ENCODE assay signal across 16 mouse cellular contexts in genomic region chr17:85160786-85161185, GRCm38 (mm10).
"Had no signal": no experiment of that assay in that cellular context is flagged by ENCODE, and none has a peak within 500 bp of the region (broad histone marks: within the 10 kb centered on the region; RNA-seq: fewer than 3 reads in every experiment).

No protein-coding gene starts in this region.

- DNase-seq: liver, postnatal 0 days; lung, adult 2 months; lung, postnatal 14 days; lung, postnatal 36 days; right cerebral cortex, postnatal 14 days; thymus, adult 2 months; thymus, postnatal 25 days; thymus, postnatal 4 days had no signal

- H3K9me3 ChIP-seq: lung, embryonic 15.5 days; midbrain, embryonic 13.5 days; midbrain, embryonic 15.5 days; neural tube, embryonic 12.5 days; stomach, embryonic 15.5 days had no signal

- H3K9ac ChIP-seq: liver, postnatal 0 days; lung, embryonic 15.5 days; midbrain, embryonic 13.5 days; midbrain, embryonic 15.5 days; neural tube, embryonic 12.5 days; stomach, embryonic 15.5 days had no signal

- H3K4me1 ChIP-seq: lung, embryonic 15.5 days; megakaryocyte, embryonic 14.5 days; midbrain, embryonic 13.5 days; midbrain, embryonic 15.5 days; neural tube, embryonic 12.5 days; stomach, embryonic 15.5 days had no signal

- H3K27ac ChIP-seq: lung, embryonic 15.5 days; macrophage; midbrain, embryonic 13.5 days; midbrain, embryonic 15.5 days; neural tube, embryonic 12.5 days; stomach, embryonic 15.5 days; stomach, postnatal 0 days had no signal

- H3K4me3 ChIP-seq: lung, embryonic 15.5 days; megakaryocyte, embryonic 14.5 days; midbrain, embryonic 13.5 days; midbrain, embryonic 15.5 days; neural tube, embryonic 12.5 days; stomach, embryonic 15.5 days had no signal

- H3K27me3 ChIP-seq: lung, embryonic 15.5 days; megakaryocyte, embryonic 14.5 days; midbrain, embryonic 13.5 days; midbrain, embryonic 15.5 days; neural tube, embryonic 12.5 days; stomach, embryonic 15.5 days had no signal

- H3K36me3 ChIP-seq: lung, embryonic 15.5 days; midbrain, embryonic 13.5 days; midbrain, embryonic 15.5 days; neural tube, embryonic 12.5 days; stomach, embryonic 15.5 days had no signal
